Mouse (Mus musculus) CH12.LX (cell line): Measurements from ENCODE around the gene Smim1.

Experiments
- CTCF ChIP-seq, 2 experiments: IDR thresholded peaks in 1 of 2; conservative IDR thresholded peaks in 1 of 2; 2 replicates each; pipeline ENCODE4 v1.5.1; 2011 to 2012; ENCODE audit warnings: low read depth in 2 of 2, low read length in 2 of 2, improper control_type of control experiment in 1 of 2, inconsistent platforms in 1 of 2, mild to moderate bottlenecking in 1 of 2, moderate library complexity in 1 of 2
- HCFC1 ChIP-seq: IDR thresholded peaks from 2 replicates; pipeline ENCODE4 v1.6.1; 2012; ENCODE audit warnings: low read depth, mild to moderate bottlenecking, inconsistent platforms, low read length, improper control_type of control experiment
- IRF4 ChIP-seq: IDR thresholded peaks from 2 replicates; pipeline ENCODE4 v1.6.1; 2014; ENCODE audit warnings: low read depth, mild to moderate bottlenecking, inconsistent platforms, low read length, improper control_type of control experiment
- MAFK ChIP-seq: IDR thresholded peaks from 2 replicates; pipeline ENCODE4 v1.6.1; 2011; ENCODE audit warnings: low read length, improper control_type of control experiment; ENCODE audit not compliant: insufficient replicate concordance
- MEF2A ChIP-seq: IDR thresholded peaks from 2 replicates; pipeline ENCODE4 v1.6.1; 2014; ENCODE audit warnings: low read depth, mild to moderate bottlenecking, inconsistent platforms, low read length, improper control_type of control experiment, borderline replicate concordance
- PAX5 ChIP-seq: IDR thresholded peaks from 2 replicates; pipeline ENCODE4 v1.6.1; 2012; ENCODE audit warnings: low read length, inconsistent platforms, mixed read lengths
- TCF12 ChIP-seq: IDR thresholded peaks from 2 replicates; pipeline ENCODE4 v1.6.1; 2014; ENCODE audit warnings: low read depth, mild to moderate bottlenecking, inconsistent platforms, low read length, improper control_type of control experiment
- ZMIZ1 ChIP-seq: IDR thresholded peaks from 2 replicates; pipeline ENCODE4 v1.6.1; 2012; ENCODE audit warnings: low read depth, mild to moderate bottlenecking, inconsistent platforms, low read length, improper control_type of control experiment

DNA sequence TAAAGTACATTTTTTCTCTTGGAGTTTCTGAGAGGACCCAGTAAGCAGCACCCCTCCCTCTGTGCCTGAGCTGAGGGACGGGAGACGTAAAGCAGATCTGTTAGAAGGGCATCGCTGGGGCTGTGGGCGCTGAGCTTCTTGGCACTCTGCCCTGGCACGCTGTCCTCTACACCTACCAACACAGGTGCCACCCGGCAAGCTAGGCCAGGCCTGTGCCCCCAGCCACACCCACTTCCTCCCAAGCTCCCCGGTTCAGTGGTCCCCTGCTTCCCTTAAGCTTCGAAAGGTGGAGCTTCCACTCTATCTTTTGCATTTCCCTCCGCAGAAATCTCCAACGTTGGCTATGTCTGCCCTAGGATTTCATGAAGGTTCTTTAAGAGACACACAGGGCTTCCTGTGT lies 46.8 kb downstream of the Smim1 start:
- no peak for TF ChIP-seq HCFC1
- no peak for TF ChIP-seq CTCF (conservative IDR thresholded peaks at IDR 0.05 in 1 of 2, IDR thresholded peaks at IDR 0.05 in 1 of 2; ENCODE audit: low read depth in 2 of 2, low read length in 2 of 2)
- no peak for TF ChIP-seq ZMIZ1
- TF ChIP-seq TCF12, result no peak
- TF ChIP-seq IRF4, result no peak
- TF ChIP-seq MAFK, result no peak
- TF ChIP-seq MEF2A, result no peak
- TF ChIP-seq PAX5, result no peak
